In the genomic region with DNA sequence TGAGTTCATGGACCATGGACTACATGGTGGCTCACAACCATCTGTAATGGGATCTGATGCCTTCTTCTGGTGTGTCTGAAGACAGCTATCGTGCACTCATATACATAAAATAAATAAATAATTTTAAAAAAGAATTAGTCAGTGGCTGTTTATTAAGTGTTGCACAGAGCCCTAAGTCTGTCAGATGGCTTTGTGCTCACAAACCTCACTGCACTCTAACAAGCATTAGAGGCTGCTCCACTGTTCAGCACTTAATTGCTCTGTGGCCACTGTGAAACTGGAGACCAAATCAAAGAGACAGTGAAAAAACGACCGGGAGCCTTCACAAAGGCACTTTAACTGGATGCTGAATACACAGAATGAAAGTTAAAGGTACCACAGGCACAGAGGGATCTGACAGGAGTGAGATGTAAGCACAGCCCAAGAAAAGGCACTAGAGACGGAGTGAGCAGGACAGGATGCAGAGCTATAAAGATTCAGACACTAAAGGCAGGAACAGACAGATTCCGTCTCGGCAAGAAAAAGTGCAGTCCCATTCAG, we compare ENCODE assay signal across 11 mouse cellular contexts. TPM values are rescaled to one million over a fixed set of nuclear protein-coding genes. Genes with fewer than 3 reads are reported as not detected.
A peak's percentile ranks its signal among the peaks of the same experiment; 100 is the strongest.
DNase-seq lines count a peak whose midpoint lies in the region; ATAC-seq lines count a peak whose summit lies in the region.
"Had no signal": no experiment of that assay in that cellular context is flagged by ENCODE, and none has a peak within 500 bp of the region (broad histone marks: within the 10 kb centered on the region; RNA-seq: fewer than 3 reads in every experiment).

No protein-coding gene starts in this region.

- no peak for DNase-seq in heart, postnatal 4 days
- no peak for DNase-seq in midbrain, embryonic 10.5 days (ENCODE audit: low spot score)
- no peak for DNase-seq in forebrain, embryonic 11.5 days (ENCODE audit: low spot score)
- no peak for DNase-seq in left cerebral cortex, postnatal 25 days (ENCODE audit: low spot score in 2 of 2)
- no peak for DNase-seq in c-Kit-positive CD71-positive TER-119-positive erythroid progenitor cells, embryonic 14.5 days (ENCODE audit: low spot score)
- DNase-seq: cerebellum, adult 2 months; liver, embryonic 13.5 days had no signal

- peaks cover 3 to 30% of the 10 kb centered on the region in 2 experiments for H3K4me1 ChIP-seq in heart, embryonic 14.5 days (ENCODE audit: control insufficient read depth in 2 of 2, insufficient read depth in 2 of 2, low read length in 2 of 2)
- H3K4me1 ChIP-seq in midbrain, embryonic 15.5 days: peaks cover 25% of the 10 kb centered on the region
- peaks cover 11% of the 10 kb centered on the region for H3K4me1 ChIP-seq in midbrain, embryonic 10.5 days
- H3K4me1 ChIP-seq in forebrain, embryonic 11.5 days (replicated peaks; ENCODE audit: control insufficient read depth, insufficient read depth, low read length): peaks cover 6% of the 10 kb centered on the region; the same call in 1 of the 2 replicates
- peaks cover 26% of the 10 kb centered on the region for H3K4me1 ChIP-seq in neural tube, embryonic 13.5 days (replicated peaks)

- no peaks in the 10 kb centered on the region for H3K9me3 ChIP-seq in heart, embryonic 14.5 days (ENCODE audit: control insufficient read depth, low read length)
- H3K9me3 ChIP-seq in midbrain, embryonic 15.5 days: no peaks in the 10 kb centered on the region
- no peaks in the 10 kb centered on the region for H3K9me3 ChIP-seq in midbrain, embryonic 10.5 days (replicated peaks)
- no peaks in the 10 kb centered on the region for H3K9me3 ChIP-seq in forebrain, embryonic 11.5 days (ENCODE audit: control insufficient read depth, low read length)
- H3K9me3 ChIP-seq in neural tube, embryonic 13.5 days: no peaks in the 10 kb centered on the region
- H3K9me3 ChIP-seq: liver, embryonic 13.5 days; megakaryocyte, embryonic 14.5 days had no signal

- peaks cover 42% of the 10 kb centered on the region for H3K36me3 ChIP-seq in heart, embryonic 14.5 days (ENCODE audit: control insufficient read depth, insufficient read depth, low read length)
- H3K36me3 ChIP-seq in midbrain, embryonic 15.5 days (replicated peaks): no peaks in the 10 kb centered on the region
- H3K36me3 ChIP-seq in midbrain, embryonic 10.5 days: no peaks in the 10 kb centered on the region
- H3K36me3 ChIP-seq in forebrain, embryonic 11.5 days (ENCODE audit: control insufficient read depth, insufficient read depth, low read length): no peaks in the 10 kb centered on the region
- H3K36me3 ChIP-seq in neural tube, embryonic 13.5 days: peaks cover 19% of the 10 kb centered on the region
- H3K36me3 ChIP-seq: liver, embryonic 13.5 days had no signal

- no peaks in the 10 kb centered on the region for H3K27me3 ChIP-seq in heart, embryonic 14.5 days (ENCODE audit: control insufficient read depth, insufficient read depth, low read length)
- H3K27me3 ChIP-seq in midbrain, embryonic 15.5 days (replicated peaks): no peaks in the 10 kb centered on the region
- no peaks in the 10 kb centered on the region for H3K27me3 ChIP-seq in midbrain, embryonic 10.5 days (ENCODE audit: low read depth, poor library complexity, severe bottlenecking)
- no peaks in the 10 kb centered on the region for H3K27me3 ChIP-seq in forebrain, embryonic 11.5 days (ENCODE audit: control insufficient read depth, insufficient read depth, low read length)
- H3K27me3 ChIP-seq in neural tube, embryonic 13.5 days: no peaks in the 10 kb centered on the region
- H3K27me3 ChIP-seq: liver, embryonic 13.5 days; megakaryocyte, embryonic 14.5 days had no signal

- ATAC-seq in heart, embryonic 14.5 days (ENCODE audit: insufficient number of reproducible peaks, insufficient read depth, low FRiP score, low read depth): no peak
- ATAC-seq in midbrain, embryonic 15.5 days (replicated peaks): no peak
- ATAC-seq in forebrain, embryonic 11.5 days (replicated peaks; ENCODE audit: low FRiP score): no peak
- no peak for ATAC-seq in neural tube, embryonic 13.5 days (ENCODE audit: low read depth)

- intact Hi-C loops in left cerebral cortex, postnatal 25 days (cut with DNase I): loop anchor here (5.0 kb wide), 1 partner anchor 138 kb away; no protein-coding TSS in a partner anchor

- peak overlapping the region; percentile 64 for H3K9ac ChIP-seq in heart, embryonic 14.5 days (ENCODE audit: low read length)
- peak overlapping the region; percentile 3; the same call in 1 of the 2 replicates for H3K9ac ChIP-seq in midbrain, embryonic 15.5 days
- no peak overlapping the region for H3K9ac ChIP-seq in forebrain, embryonic 11.5 days (ENCODE audit: low read length)
- peak overlapping the region; percentile 58 for H3K9ac ChIP-seq in neural tube, embryonic 13.5 days
- H3K9ac ChIP-seq: liver, embryonic 13.5 days had no signal

- peak overlapping the region; percentile 29 to 68 for H3K4me3 ChIP-seq in heart, embryonic 14.5 days (ENCODE audit: control insufficient read depth in 1 of 2, insufficient read depth in 1 of 2, low read depth in 1 of 2, low read length in 2 of 2)
- no peak overlapping the region for H3K4me3 ChIP-seq in midbrain, embryonic 15.5 days
- H3K4me3 ChIP-seq in midbrain, embryonic 10.5 days: no peak overlapping the region
- H3K4me3 ChIP-seq in forebrain, embryonic 11.5 days (ENCODE audit: low read depth, low read length): no peak overlapping the region
- peak overlapping the region; percentile 10; the same call in 1 of the 2 replicates for H3K4me3 ChIP-seq in neural tube, embryonic 13.5 days
- H3K4me3 ChIP-seq: liver, embryonic 13.5 days; megakaryocyte, embryonic 14.5 days had no signal

- H3K4me2 ChIP-seq in heart, embryonic 14.5 days (ENCODE audit: low read length): peak overlapping the region; percentile 67
- no peak overlapping the region for H3K4me2 ChIP-seq in midbrain, embryonic 15.5 days
- peak overlapping the region; percentile 15; the same call in 1 of the 2 replicates for H3K4me2 ChIP-seq in forebrain, embryonic 11.5 days (ENCODE audit: low read depth, low read length, severe bottlenecking)
- H3K4me2 ChIP-seq in neural tube, embryonic 13.5 days: peak overlapping the region; percentile 40
- H3K4me2 ChIP-seq: liver, embryonic 13.5 days had no signal

- WGBS in heart, embryonic 14.5 days: 50% methylated on average over 6 of the region's 6 CpGs
- 59% methylated on average over 6 of the region's 6 CpGs for WGBS in midbrain, embryonic 15.5 days
- WGBS in midbrain, embryonic 10.5 days: 71% methylated on average over 6 of the region's 6 CpGs
- WGBS in forebrain, embryonic 11.5 days: 27% methylated on average over 6 of the region's 6 CpGs
- WGBS in neural tube, embryonic 13.5 days: 13% methylated on average over 6 of the region's 6 CpGs

- peak overlapping the region; percentile 25 to 54; a peak in 3 of 4 replicates for H3K27ac ChIP-seq in heart, embryonic 14.5 days (replicated peaks in 1 of 2; ENCODE audit: control insufficient read depth in 1 of 2, insufficient read depth in 1 of 2, low read depth in 2 of 2, low read length in 2 of 2)
- H3K27ac ChIP-seq in midbrain, embryonic 15.5 days: no peak overlapping the region
- H3K27ac ChIP-seq in midbrain, embryonic 10.5 days (replicated peaks): no peak overlapping the region
- H3K27ac ChIP-seq in forebrain, embryonic 11.5 days (ENCODE audit: low read depth, low read length): peak overlapping the region; percentile 43
- 0 out of 2 replicates have a peak overlapping the region, but pooled peaks have one; percentile 5 for H3K27ac ChIP-seq in neural tube, embryonic 13.5 days (replicated peaks)
- H3K27ac ChIP-seq: liver, embryonic 13.5 days had no signal

RNA-seq across cellular contexts. Expression of gene Agl, which starts 3.1 kb away (rescaled TPM):
- 121 and 135 TPM in 2 replicates for polyA plus RNA-seq in heart, embryonic 14.5 days (2014; fragmentation: Nextera tagmentation; extraction: Ambion mirVana)
- total RNA-seq in heart, postnatal 4 days (2021): 100 to 1,000 TPM; 134 to 148 TPM
- 15.8 and 17.6 TPM in 2 replicates for polyA plus RNA-seq in midbrain, embryonic 15.5 days (2015; fragmentation: Nextera tagmentation; extraction: Ambion mirVana)
- polyA plus RNA-seq in midbrain, embryonic 10.5 days (2016; fragmentation: Nextera tagmentation; extraction: Ambion mirVana): 9.0 and 12.0 TPM in 2 replicates
- polyA plus RNA-seq in forebrain, embryonic 11.5 days (2014; fragmentation: Nextera tagmentation; extraction: Ambion mirVana): 14.9 and 17.4 TPM in 2 replicates
- 18.3 and 19.3 TPM in 2 replicates for polyA plus RNA-seq in neural tube, embryonic 13.5 days (2015; fragmentation: Nextera tagmentation; extraction: Ambion mirVana)
- 10 to 100 TPM; 23.7 to 24.6 TPM for total RNA-seq in left cerebral cortex, postnatal 25 days (2021)

RNA-seq across cellular contexts. Expression of gene Frrs1, which starts 54.4 kb away (rescaled TPM):
- polyA plus RNA-seq in heart, embryonic 14.5 days (2014; fragmentation: Nextera tagmentation; extraction: Ambion mirVana): 20.7 and 24.7 TPM in 2 replicates
- 10 to 100 TPM in 1 of 2 experiments, 1 to 10 TPM in 1; 8.0 to 11.9 TPM for total RNA-seq in heart, postnatal 4 days (2021)
- 6.5 and 6.8 TPM in 2 replicates for polyA plus RNA-seq in midbrain, embryonic 15.5 days (2015; fragmentation: Nextera tagmentation; extraction: Ambion mirVana)
- polyA plus RNA-seq in midbrain, embryonic 10.5 days (2016; fragmentation: Nextera tagmentation; extraction: Ambion mirVana): 8.5 and 11.5 TPM in 2 replicates
- polyA plus RNA-seq in forebrain, embryonic 11.5 days (2014; fragmentation: Nextera tagmentation; extraction: Ambion mirVana): 11.3 and 12.2 TPM in 2 replicates
- 2.4 and 3.0 TPM in 2 replicates for polyA plus RNA-seq in neural tube, embryonic 13.5 days (2015; fragmentation: Nextera tagmentation; extraction: Ambion mirVana)
- total RNA-seq in left cerebral cortex, postnatal 25 days (2021): 1 to 10 TPM in 1 of 2 experiments, under 1 TPM in 1; 0.78 to 1.8 TPM

Comparison
In these comparisons a context has a peak if more than half of its experiments do, and no peak if none do; other contexts are left out.
1. H3K27ac ChIP-seq: peak in heart, embryonic 14.5 days (2 of 2), forebrain, embryonic 11.5 days (single experiment) and neural tube, embryonic 13.5 days (single experiment); none in midbrain, embryonic 15.5 days (single experiment) and midbrain, embryonic 10.5 days (single experiment).
2. H3K4me3 ChIP-seq: peak in heart, embryonic 14.5 days (2 of 2) and neural tube, embryonic 13.5 days (single experiment); none in midbrain, embryonic 15.5 days (single experiment), midbrain, embryonic 10.5 days (single experiment) and forebrain, embryonic 11.5 days (single experiment).